Mouse (Mus musculus) lung, postnatal 0 days (tissue): ENCODE results near the gene Cdk20.

Experiments used
- CTCF ChIP-seq: IDR thresholded peaks from 2 replicates; pipeline ENCODE4 v1.5.1; 2016; ENCODE audit warnings: antibody characterized with exemption, mild to moderate bottlenecking
- EP300 ChIP-seq: IDR thresholded peaks from 2 replicates; pipeline ENCODE4 v1.6.1; 2016; ENCODE audit warnings: antibody characterized with exemption, mild to moderate bottlenecking, control low read depth

DNA sequence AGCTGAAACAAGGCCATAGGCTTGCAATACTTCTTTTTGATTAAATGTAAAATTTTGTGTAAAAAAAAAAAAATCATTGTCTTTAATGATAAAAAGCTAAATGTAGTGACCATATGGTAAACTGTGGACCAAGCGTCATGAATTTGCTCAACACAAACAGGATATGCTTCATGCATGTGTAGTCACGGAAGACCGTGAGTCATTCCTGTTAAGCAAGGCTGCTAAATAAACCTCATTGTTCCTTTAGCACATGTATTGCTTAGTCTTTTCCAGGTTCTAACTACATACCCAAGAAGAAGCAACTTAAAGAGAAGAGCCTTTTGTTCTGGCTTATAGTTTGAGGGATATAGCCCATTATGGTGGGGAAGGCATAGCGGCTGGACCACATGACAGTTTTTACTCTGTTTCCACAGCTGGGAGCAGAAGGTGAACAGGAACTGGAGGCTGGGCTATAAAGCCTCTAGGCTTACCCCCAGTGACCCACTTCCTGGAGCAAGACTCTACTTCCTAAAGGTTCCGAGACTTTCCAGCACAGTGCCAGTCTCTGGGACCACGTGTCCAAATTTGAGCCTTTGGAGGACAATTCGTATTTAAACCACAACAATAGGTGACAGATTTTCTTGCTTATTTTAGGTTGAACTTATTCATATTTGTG is 10.0 kb upstream of the Cdk20 start:
- TF ChIP-seq CTCF (no peak), EP300 (peak; percentile 65; the same call in 1 of the 2 replicates)
